Mouse (Mus musculus) cerebellum, postnatal 36 days (tissue): ENCODE data around the gene Nphs1.
"Not testable (repeated sequence)": the region's sequence is repeated elsewhere in the genome, so short reads cannot be mapped to it uniquely, and the experiment has no call there.

Source experiments
- DNase-seq, 2 experiments: peaks; one replicate each; pipeline ENCODE4 v3.0.0; 2021 to 2022; ENCODE audit warnings: mixed read lengths in 2 of 2

Gene Nphs1

GRCm38 (mm10) chr7:30493401-30493931, 35.4 kb downstream of the Nphs1 start, which contains the start of gene Prodh2:
Gene Prodh2 (plus strand): TSS chr7:30493622.
- DNase-seq = no peak

- not testable (repeated sequence) for DNase-seq
These were observed 37.5 kb downstream of the Nphs1 start for GRCm38 (mm10) chr7:30495506-30496042.

- not testable (repeated sequence) for DNase-seq
These were observed 43.0 kb downstream of the Nphs1 start for GRCm38 (mm10) chr7:30501159-30501558.

GRCm38 (mm10) chr7:30508061-30508460, 49.9 kb downstream of the Nphs1 start:
- no peak for DNase-seq

- DNase-seq = no peak
These were observed 57.1 kb downstream of the Nphs1 start for GRCm38 (mm10) chr7:30515003-30515760.

GRCm38 (mm10) chr7:30518325-30518724, 60.2 kb downstream of the Nphs1 start:
- DNase-seq = no peak

GRCm38 (mm10) chr7:30520396-30520795, 62.3 kb downstream of the Nphs1 start:
- DNase-seq = peak; percentile 15 to 26

GRCm38 (mm10) chr7:30520856-30521255, 62.7 kb downstream of the Nphs1 start:
- peak; percentile 55 to 58 for DNase-seq

GRCm38 (mm10) chr7:30522871-30523270, 64.8 kb downstream of the Nphs1 start:
- DNase-seq = no peak

- no peak for DNase-seq
These were observed 66.4 kb downstream of the Nphs1 start for GRCm38 (mm10) chr7:30524487-30524886.

- DNase-seq = no peak
These were observed 67.8 kb downstream of the Nphs1 start for GRCm38 (mm10) chr7:30525954-30526353.

- DNase-seq = no peak
These were observed 68.3 kb downstream of the Nphs1 start for GRCm38 (mm10) chr7:30526399-30526798.

- DNase-seq = no peak
These were observed 68.9 kb downstream of the Nphs1 start for GRCm38 (mm10) chr7:30526981-30527380.

GRCm38 (mm10) chr7:30531291-30531815, 73.2 kb downstream of the Nphs1 start:
- DNase-seq = no peak

GRCm38 (mm10) chr7:30532931-30533330, 74.8 kb downstream of the Nphs1 start:
- peak in 1 of 2 experiments; percentile 22 for DNase-seq

GRCm38 (mm10) chr7:30533941-30534632, 76.0 kb downstream of the Nphs1 start:
- DNase-seq = peak in 1 of 2 experiments; percentile 23

GRCm38 (mm10) chr7:30534633-30535577, 76.8 kb downstream of the Nphs1 start, which contains the start of gene Arhgap33:
Gene Arhgap33 (minus strand): TSS chr7:30535060.
- peak; percentile 93 to 97 for DNase-seq
